Mouse (Mus musculus) stomach, postnatal 0 days (tissue): ENCODE measurements around the gene Crxos. TPM values are rescaled to one million over a fixed set of nuclear protein-coding genes. Genes with fewer than 3 reads are reported as not detected.
"Not testable (repeated sequence)": the region's sequence is repeated elsewhere in the genome, so short reads cannot be mapped to it uniquely, and the experiment has no call there.

Experiments
- ATAC-seq: fragments of 200-750 bp; cut with Nextera tagmentation; 2 replicates; pipeline ENCODE4 v1.8.0; 2017; ENCODE audit not compliant: low FRiP score, low TSS enrichment
- DNase-seq: peaks from one replicate; pipeline ENCODE4 v3.0.0-alpha.2; 2016; ENCODE audit warnings: low spot score
- H3K27ac ChIP-seq: fragments of 300-500 bp; sonication (generic); replicated peaks from 2 replicates; pipeline ENCODE4 v1.5.1; 2014; ENCODE audit warnings: mild to moderate bottlenecking, control low read depth
- H3K27me3 ChIP-seq: fragments of 300-500 bp; sonication (generic); 2 replicates; pipeline ENCODE4 v1.6.1; 2014; ENCODE audit warnings: low read length; ENCODE audit not compliant: control insufficient read depth, insufficient read depth
- H3K36me3 ChIP-seq: fragments of 300-500 bp; sonication (generic); 2 replicates; pipeline ENCODE4 v1.6.1; 2014; ENCODE audit warnings: low read length, mixed read lengths; ENCODE audit not compliant: control insufficient read depth, insufficient read depth
- H3K4me1 ChIP-seq: fragments of 300-500 bp; sonication (generic); replicated peaks from 2 replicates; pipeline ENCODE4 v1.6.1; 2014; ENCODE audit warnings: antibody characterized with exemption; ENCODE audit not compliant: control insufficient read depth, insufficient read depth
- H3K4me2 ChIP-seq: fragments of 300-500 bp; sonication (generic); replicated peaks from 2 replicates; pipeline ENCODE4 v1.6.1; 2014; ENCODE audit warnings: low read depth, mild to moderate bottlenecking, control low read depth, moderate library complexity
- H3K4me3 ChIP-seq: fragments of 300-500 bp; sonication (generic); 2 replicates; pipeline ENCODE4 v1.5.1; 2014; ENCODE audit warnings: low read depth, low read length, control low read depth
- H3K9ac ChIP-seq: fragments of 300-500 bp; sonication (generic); 2 replicates; pipeline ENCODE4 v1.6.1; 2014; ENCODE audit warnings: mild to moderate bottlenecking, low read length, control low read depth, mixed read lengths
- H3K9me3 ChIP-seq: fragments of 300-500 bp; sonication (generic); 2 replicates; pipeline ENCODE4 v1.6.1; 2016; ENCODE audit warnings: low read length; ENCODE audit not compliant: control insufficient read depth
- CTCF ChIP-seq: IDR thresholded peaks from 2 replicates; pipeline ENCODE4 v1.5.1; 2016; ENCODE audit warnings: antibody characterized with exemption, low read depth, mild to moderate bottlenecking, moderate library complexity
- EP300 ChIP-seq: optimal IDR thresholded peaks from 2 replicates; pipeline ENCODE3; 2016; ENCODE audit warnings: antibody characterized with exemption
- WGBS: fragments of 180-500 bp; shearing (Covaris S2); extraction: QIAGEN DNeasy Blood & Tissue Kit; methylation state at CpG from one replicate; pipeline ENCODE4 v1.1.7; 2014; 5-methylcytosine and 5-hydroxymethylcytosine counted together
- polyA plus RNA-seq: library from polyadenylated mRNA; unstranded; fragments of >200 nt; fragmentation: Nextera tagmentation; extraction: Ambion mirVana; gene quantifications from 2 replicates; pipeline ENCODE4 v1.2.1, GENCODE M21; 2015

Gene Crxos
- polyA plus RNA-seq, 1 experiment from 2014 or later, result not detected

DNA sequence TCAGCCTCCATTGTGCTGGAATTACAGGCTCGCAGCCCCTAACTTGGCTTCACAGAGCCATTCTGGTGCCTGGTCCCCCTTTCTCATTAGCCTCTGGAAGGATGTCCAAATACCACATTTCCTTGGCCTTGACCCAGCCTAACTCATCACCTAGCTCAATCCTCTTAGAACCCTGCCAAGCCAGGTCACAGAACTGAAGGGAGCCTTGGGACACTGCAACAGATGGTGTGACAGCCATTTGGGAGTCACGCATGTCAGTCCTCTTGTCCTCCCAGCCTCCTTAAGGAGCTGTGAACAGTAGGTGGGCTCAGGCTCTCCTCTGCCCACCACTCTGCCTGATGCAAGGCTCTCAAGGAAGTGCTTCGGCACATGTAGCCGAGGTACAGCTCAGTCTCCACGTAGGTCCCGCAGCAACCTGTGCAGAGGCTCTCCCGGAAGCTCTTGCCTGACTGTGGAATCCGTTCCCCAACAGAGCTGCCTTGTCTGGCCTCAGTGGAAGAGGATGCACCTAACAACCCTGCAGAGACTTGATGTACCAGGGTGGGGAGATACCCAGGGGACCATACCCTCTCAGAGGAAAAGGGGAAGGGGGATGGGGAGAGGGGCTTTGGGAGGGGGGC lies 25.7 kb downstream of the Crxos start:
- H3K27ac ChIP-seq, result no peak overlapping the region
- 77% methylated on average over 8 of the region's 8 CpGs for WGBS
- no peak overlapping the region for H3K4me3 ChIP-seq
- DNase-seq, result no peak
- H3K4me2 ChIP-seq, result no peak overlapping the region
- no peaks in the 10 kb centered on the region for H3K4me1 ChIP-seq
- ATAC-seq, result no peak
- H3K36me3 ChIP-seq, result no peaks in the 10 kb centered on the region
- H3K9me3 ChIP-seq, result no peaks in the 10 kb centered on the region
- no peaks in the 10 kb centered on the region for H3K27me3 ChIP-seq
- H3K9ac ChIP-seq, result no peak overlapping the region
- TF ChIP-seq CTCF, result no peak
- no peak for TF ChIP-seq EP300

DNA sequence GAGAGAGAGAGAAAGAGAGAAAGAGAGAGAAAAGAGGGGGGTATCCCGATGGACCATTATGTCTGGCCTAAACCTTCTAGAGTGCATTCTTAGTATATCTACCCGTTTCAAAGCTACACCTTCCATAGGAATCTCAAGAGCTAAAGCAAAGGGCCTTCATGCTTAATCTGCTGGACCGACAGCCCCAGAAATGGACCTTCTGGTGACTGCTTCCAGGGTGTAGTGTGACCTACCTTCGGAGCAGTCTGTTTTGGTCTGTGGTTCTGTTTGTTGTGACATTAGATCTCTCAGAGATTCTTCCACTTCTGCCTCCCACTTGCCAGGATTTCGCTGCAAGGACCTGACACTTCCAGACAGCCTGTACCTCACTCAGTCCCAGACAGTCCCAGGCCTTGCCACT lies 28.1 kb downstream of the Crxos start:
- no peak overlapping the region for H3K4me2 ChIP-seq
- TF ChIP-seq CTCF (no peak), EP300 (no peak)
- DNase-seq, result no peak
- H3K36me3 ChIP-seq, result no peaks in the 10 kb centered on the region
- 81% methylated on average over 5 of the region's 5 CpGs for WGBS
- no peaks in the 10 kb centered on the region for H3K9me3 ChIP-seq
- no peak for ATAC-seq
- H3K27ac ChIP-seq, result no peak overlapping the region
- H3K27me3 ChIP-seq, result no peaks in the 10 kb centered on the region
- no peak overlapping the region for H3K4me3 ChIP-seq
- H3K4me1 ChIP-seq, result no peaks in the 10 kb centered on the region
- H3K9ac ChIP-seq, result no peak overlapping the region

DNA sequence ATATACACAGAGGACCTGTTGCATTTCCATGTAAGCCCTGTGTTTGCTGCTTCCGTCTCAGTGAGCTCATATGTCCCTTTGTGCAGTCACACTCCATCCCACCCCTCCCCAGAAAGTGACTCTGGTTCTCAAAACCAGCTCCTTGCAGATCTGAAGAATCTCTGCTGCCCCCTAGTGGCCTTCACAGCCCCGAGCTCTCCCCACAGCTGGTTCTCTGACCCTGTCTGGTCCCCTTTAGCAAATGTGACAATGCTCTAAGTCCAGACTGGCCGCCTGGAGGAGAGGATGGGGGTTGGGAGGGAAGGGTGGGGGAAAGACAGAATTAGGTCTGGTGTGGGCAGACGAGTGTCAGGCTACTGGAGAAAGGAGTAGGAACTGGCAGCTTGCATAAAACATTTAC lies 29.8 kb downstream of the Crxos start:
- H3K4me3 ChIP-seq, result no peak overlapping the region
- H3K27me3 ChIP-seq, result no peaks in the 10 kb centered on the region
- 0% methylated on average over 4 of the region's 4 CpGs for WGBS
- H3K4me2 ChIP-seq, result no peak overlapping the region
- H3K9me3 ChIP-seq, result no peaks in the 10 kb centered on the region
- ATAC-seq (peak; percentile 44), DNase-seq (peak; percentile 73)
- H3K9ac ChIP-seq, result no peak overlapping the region
- no peak overlapping the region for H3K27ac ChIP-seq
- no peaks in the 10 kb centered on the region for H3K36me3 ChIP-seq
- TF ChIP-seq EP300, result no peak
- TF ChIP-seq CTCF, result peak; percentile 89
- H3K4me1 ChIP-seq, result no peaks in the 10 kb centered on the region

DNA sequence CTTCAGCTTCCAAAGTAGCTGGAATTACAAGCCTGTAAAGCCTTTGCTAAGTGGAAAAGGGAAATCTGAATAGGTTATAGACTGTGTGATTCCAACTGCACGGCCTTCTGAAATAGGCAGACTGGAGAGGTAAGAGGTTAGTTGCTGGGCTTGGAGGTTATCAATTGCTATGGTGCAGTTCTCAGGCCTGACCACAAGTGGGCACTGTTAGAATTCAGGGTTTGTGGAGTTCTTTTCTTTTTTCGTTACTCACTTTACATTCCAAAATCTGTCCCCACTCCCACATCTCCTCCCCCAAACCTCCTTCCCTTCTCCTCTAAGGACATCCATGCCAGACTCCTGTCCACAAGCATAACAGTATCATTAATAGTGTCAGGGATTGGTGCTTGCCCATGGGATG lies 31.8 kb downstream of the Crxos start:
- Histone ChIP-seq H3K27ac (no peak overlapping the region), H3K27me3 (no peaks in the 10 kb centered on the region), H3K4me3 (no peak overlapping the region), H3K4me2 (no peak overlapping the region), H3K36me3 (peaks cover 6% of the 10 kb centered on the region; the same call in 1 of the 2 replicates), H3K9me3 (no peaks in the 10 kb centered on the region), H3K9ac (no peak overlapping the region), H3K4me1 (no peaks in the 10 kb centered on the region)
- DNase-seq (peak; percentile 47), ATAC-seq (no peak)
- no peak for TF ChIP-seq EP300
- TF ChIP-seq CTCF, result peak; percentile 81
- 30% methylated on average over 2 of the region's 2 CpGs for WGBS

DNA sequence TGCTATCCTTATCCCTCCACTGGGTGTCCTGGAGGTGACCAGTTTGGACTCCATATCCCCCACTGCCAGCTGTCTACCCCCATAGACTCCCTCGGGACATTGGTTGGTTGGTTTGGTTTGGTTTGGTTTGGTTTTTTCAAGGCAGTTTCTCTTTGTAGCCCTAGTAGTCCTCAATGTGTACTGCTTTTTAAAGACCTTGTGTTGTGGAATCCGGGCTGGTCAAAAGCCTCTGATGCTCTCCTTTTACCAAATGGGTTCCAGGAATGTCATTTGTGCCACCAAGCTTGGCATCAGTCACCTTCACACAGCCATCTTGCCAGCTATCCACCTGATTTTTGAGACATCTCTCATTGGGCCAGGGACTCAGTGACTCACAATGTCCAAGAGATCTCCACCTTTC lies 32.3 kb downstream of the Crxos start:
- Histone ChIP-seq H3K36me3 (peaks cover 6% of the 10 kb centered on the region; the same call in 1 of the 2 replicates), H3K9ac (no peak overlapping the region), H3K27me3 (no peaks in the 10 kb centered on the region), H3K27ac (no peak overlapping the region), H3K4me1 (no peaks in the 10 kb centered on the region), H3K4me3 (no peak overlapping the region), H3K9me3 (no peaks in the 10 kb centered on the region), H3K4me2 (no peak overlapping the region)
- ATAC-seq, result no peak
- TF ChIP-seq EP300 (no peak), CTCF (no peak)
- 86% methylated on average over 2 of the region's 2 CpGs for WGBS
- no peak for DNase-seq

DNA sequence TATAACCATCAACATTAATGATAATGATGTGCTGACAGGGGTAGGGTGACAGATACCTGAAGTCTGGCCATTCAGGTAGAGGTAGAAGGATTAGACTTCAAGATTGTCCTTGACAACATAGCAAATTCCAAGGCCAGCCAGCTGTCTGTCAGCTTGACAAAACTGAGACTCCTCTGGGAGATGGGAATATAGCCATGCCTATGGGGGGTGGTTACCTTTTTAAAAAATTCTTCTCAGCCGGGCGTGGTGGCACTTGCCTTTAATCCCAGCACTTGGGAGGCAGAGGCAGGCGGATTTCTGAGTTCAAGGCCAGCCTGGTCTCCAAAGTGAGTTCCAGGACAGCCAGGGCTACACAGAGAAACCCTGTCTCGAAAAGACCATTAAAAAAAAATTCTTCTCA lies 33.3 kb downstream of the Crxos start:
- not testable (repeated sequence) for H3K9ac ChIP-seq, DNase-seq, H3K4me2 ChIP-seq, H3K9me3 ChIP-seq, H3K4me1 ChIP-seq, H3K4me3 ChIP-seq, H3K36me3 ChIP-seq, H3K27me3 ChIP-seq, ATAC-seq, H3K27ac ChIP-seq
- WGBS, result 93% methylated on average over 4 of the region's 4 CpGs
